Mouse (Mus musculus) hindbrain, embryonic 11.5 days (tissue): Measurements from ENCODE around the gene Nrm. TPM values are rescaled to one million over a fixed set of nuclear protein-coding genes. Genes with fewer than 3 reads are reported as not detected.
"Not testable (repeated sequence)": the region's sequence is repeated elsewhere in the genome, so short reads cannot be mapped to it uniquely, and the experiment has no call there.

Source experiments
- ATAC-seq: fragments of 200-750 bp; cut with Nextera tagmentation; 2 replicates; pipeline ENCODE4 v1.8.0; 2017; ENCODE audit warnings: mild to moderate bottlenecking, moderate TSS enrichment, moderate library complexity; ENCODE audit not compliant: low FRiP score
- DNase-seq: peaks from one replicate; pipeline ENCODE4 v3.0.0-alpha.2; 2015; ENCODE audit warnings: low spot score
- H3K27ac ChIP-seq: fragments of 300-500 bp; sonication (generic); 2 replicates; pipeline ENCODE4 v1.5.1; 2014; ENCODE audit warnings: mild to moderate bottlenecking, low read depth, low read length
- H3K27me3 ChIP-seq: fragments of 300-500 bp; sonication (generic); 2 replicates; pipeline ENCODE4 v1.6.1; 2014; ENCODE audit warnings: mild to moderate bottlenecking, low read length, moderate library complexity, mixed read lengths; ENCODE audit not compliant: control insufficient read depth, insufficient read depth
- H3K36me3 ChIP-seq: fragments of 300-500 bp; sonication (generic); 2 replicates; pipeline ENCODE4 v1.6.1; 2014; ENCODE audit warnings: mild to moderate bottlenecking, low read length, moderate library complexity, mixed read lengths; ENCODE audit not compliant: control insufficient read depth, insufficient read depth
- H3K4me1 ChIP-seq: fragments of 300-500 bp; sonication (generic); replicated peaks from 2 replicates; pipeline ENCODE4 v1.6.1; 2014; ENCODE audit warnings: low read length, mixed read lengths; ENCODE audit not compliant: control insufficient read depth, insufficient read depth
- H3K4me2 ChIP-seq: fragments of 300-500 bp; sonication (generic); replicated peaks from 2 replicates; pipeline ENCODE4 v1.6.1; 2014; ENCODE audit warnings: mild to moderate bottlenecking, low read depth, low read length
- H3K4me3 ChIP-seq: fragments of 300-500 bp; sonication (generic); 2 replicates; pipeline ENCODE4 v1.5.1; 2014; ENCODE audit warnings: low read depth, low read length
- H3K9ac ChIP-seq: fragments of 300-500 bp; sonication (generic); 2 replicates; pipeline ENCODE4 v1.6.1; 2014; ENCODE audit warnings: low read depth, low read length
- H3K9me3 ChIP-seq: fragments of 300-500 bp; sonication (generic); 2 replicates; pipeline ENCODE4 v1.6.1; 2016; ENCODE audit warnings: low read length; ENCODE audit not compliant: control insufficient read depth
- WGBS: fragments of 180-500 bp; shearing (Covaris S2); extraction: QIAGEN DNeasy Blood & Tissue Kit; methylation state at CpG from one replicate; pipeline ENCODE4 v1.1.7; 2014; 5-methylcytosine and 5-hydroxymethylcytosine counted together
- polyA plus RNA-seq: library from polyadenylated mRNA; unstranded; fragments of >200 nt; fragmentation: Nextera tagmentation; extraction: Ambion mirVana; gene quantifications from 2 replicates; pipeline ENCODE4 v1.2.1, GENCODE M21; 2014

Nrm gene
- polyA plus RNA-seq, 1 experiment from 2014 or later, result 49.2 TPM

GRCm38 (mm10) chr17:35837487-35837886 is 23.6 kb upstream of the Nrm start:
- peak overlapping the region; percentile 97 for H3K9ac ChIP-seq
- H3K4me3 ChIP-seq, result peak overlapping the region; percentile 77
- peak; percentile 79 for DNase-seq
- no peaks in the 10 kb centered on the region for H3K9me3 ChIP-seq
- H3K36me3 ChIP-seq, result peaks cover 27% of the 10 kb centered on the region
- ATAC-seq, result peak; percentile 5; the same call in 1 of the 2 replicates
- no peaks in the 10 kb centered on the region for H3K27me3 ChIP-seq
- H3K4me1 ChIP-seq, result peaks cover 16% of the 10 kb centered on the region
- peak overlapping the region; percentile 97 for H3K27ac ChIP-seq
- no peak overlapping the region for H3K4me2 ChIP-seq
- under 1% methylated on average over 18 of the region's 18 CpGs for WGBS

DNA sequence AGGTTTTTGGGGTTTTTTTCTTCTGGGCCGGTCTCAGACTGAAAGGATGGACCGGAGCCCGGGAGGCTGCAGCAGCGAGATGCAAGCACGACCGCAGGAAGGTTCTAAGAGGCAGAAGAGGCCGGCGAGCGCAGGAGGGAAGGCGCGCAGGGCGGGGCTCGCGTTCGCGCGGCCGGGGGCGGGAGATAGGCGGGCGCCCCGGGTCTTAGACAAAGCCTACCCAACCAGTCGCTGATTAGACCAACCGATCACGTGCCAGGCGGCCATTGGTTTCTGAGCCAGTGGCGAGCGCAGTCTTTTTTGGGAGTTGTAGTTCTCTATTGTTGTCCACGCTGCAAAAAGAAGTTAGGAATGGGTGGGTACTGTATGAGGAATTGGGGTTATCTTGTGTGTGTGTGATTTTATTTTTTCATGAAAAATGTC is 23.0 kb upstream of the Nrm start, which contains the start of gene Tubb5:
TSS of gene Tubb5 (minus strand) at position 185 of the 423 bp plus-strand sequence.
- Histone ChIP-seq H3K4me3 (peak within 1 kb of the TSS; percentile 77), H3K9me3 (no peaks in the 10 kb centered on the region), H3K36me3 (peaks cover 26% of the 10 kb centered on the region), H3K4me1 (peaks cover 16% of the 10 kb centered on the region), H3K9ac (peak within 1 kb of the TSS; percentile 97), H3K4me2 (peak within 1 kb of the TSS; percentile 39), H3K27ac (peak within 1 kb of the TSS; percentile 97), H3K27me3 (no peaks in the 10 kb centered on the region)
- peak; percentile 72 for ATAC-seq
- DNase-seq, result peak; percentile 96
- WGBS, result under 1% methylated on average over 29 of the region's 29 CpGs

DNA sequence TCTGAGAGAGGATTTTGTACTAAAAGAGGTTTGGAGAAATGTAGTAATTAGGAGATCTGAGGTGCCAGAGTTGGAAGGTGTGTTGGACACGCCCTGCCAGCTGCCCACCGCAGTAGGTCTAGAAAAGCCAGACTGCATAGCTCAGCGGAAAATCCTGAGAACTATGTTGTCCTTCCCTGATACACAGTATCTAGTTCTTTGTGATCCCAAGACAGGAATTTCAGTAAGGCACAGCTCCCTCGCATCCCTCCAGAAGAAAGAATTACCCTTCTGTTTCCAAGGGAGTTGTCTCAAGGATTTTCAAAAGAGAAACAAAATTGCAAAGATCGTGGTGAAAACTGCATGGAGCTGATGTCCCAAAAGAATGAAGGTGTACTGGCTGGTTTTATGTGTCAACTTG is 22.5 kb upstream of the Nrm start:
- ATAC-seq (no peak), DNase-seq (peak; percentile 63)
- Histone ChIP-seq H3K4me2 (peak overlapping the region; percentile 39), H3K9me3 (no peaks in the 10 kb centered on the region), H3K9ac (peak overlapping the region; percentile 40), H3K27me3 (no peaks in the 10 kb centered on the region), H3K4me1 (peaks cover 16% of the 10 kb centered on the region), H3K27ac (peak overlapping the region; percentile 18), H3K4me3 (peak overlapping the region; percentile 77), H3K36me3 (peaks cover 22% of the 10 kb centered on the region)
- WGBS, result 5% methylated on average over 5 of the region's 5 CpGs

GRCm38 (mm10) chr17:35839002-35839401 is 22.1 kb upstream of the Nrm start:
- not testable (repeated sequence) for ATAC-seq, DNase-seq, H3K27me3 ChIP-seq, H3K9me3 ChIP-seq
- Histone ChIP-seq H3K4me2 (peak overlapping the region; percentile 39), H3K9ac (peak overlapping the region; percentile 40), H3K27ac (peak overlapping the region; percentile 18), H3K4me1 (peaks cover 16% of the 10 kb centered on the region), H3K36me3 (peaks cover 20% of the 10 kb centered on the region), H3K4me3 (peak overlapping the region; percentile 77)
- 70% methylated on average over 3 of the region's 3 CpGs for WGBS

- Histone ChIP-seq H3K36me3 (peaks cover 11% of the 10 kb centered on the region), H3K9me3 (no peaks in the 10 kb centered on the region), H3K27me3 (no peaks in the 10 kb centered on the region), H3K9ac (0 out of 2 replicates have a peak overlapping the region, but pooled peaks have one; percentile 5), H3K27ac (no peak overlapping the region), H3K4me2 (peak overlapping the region; percentile 8; the same call in 1 of the 2 replicates), H3K4me1 (peaks cover 7% of the 10 kb centered on the region), H3K4me3 (peak overlapping the region; percentile 63)
- WGBS, result 56% methylated on average over 14 of the region's 14 CpGs
- no peak for DNase-seq
- no peak for ATAC-seq
These were observed 20.6 kb upstream of the Nrm start for GRCm38 (mm10) chr17:35840561-35840960.

DNA sequence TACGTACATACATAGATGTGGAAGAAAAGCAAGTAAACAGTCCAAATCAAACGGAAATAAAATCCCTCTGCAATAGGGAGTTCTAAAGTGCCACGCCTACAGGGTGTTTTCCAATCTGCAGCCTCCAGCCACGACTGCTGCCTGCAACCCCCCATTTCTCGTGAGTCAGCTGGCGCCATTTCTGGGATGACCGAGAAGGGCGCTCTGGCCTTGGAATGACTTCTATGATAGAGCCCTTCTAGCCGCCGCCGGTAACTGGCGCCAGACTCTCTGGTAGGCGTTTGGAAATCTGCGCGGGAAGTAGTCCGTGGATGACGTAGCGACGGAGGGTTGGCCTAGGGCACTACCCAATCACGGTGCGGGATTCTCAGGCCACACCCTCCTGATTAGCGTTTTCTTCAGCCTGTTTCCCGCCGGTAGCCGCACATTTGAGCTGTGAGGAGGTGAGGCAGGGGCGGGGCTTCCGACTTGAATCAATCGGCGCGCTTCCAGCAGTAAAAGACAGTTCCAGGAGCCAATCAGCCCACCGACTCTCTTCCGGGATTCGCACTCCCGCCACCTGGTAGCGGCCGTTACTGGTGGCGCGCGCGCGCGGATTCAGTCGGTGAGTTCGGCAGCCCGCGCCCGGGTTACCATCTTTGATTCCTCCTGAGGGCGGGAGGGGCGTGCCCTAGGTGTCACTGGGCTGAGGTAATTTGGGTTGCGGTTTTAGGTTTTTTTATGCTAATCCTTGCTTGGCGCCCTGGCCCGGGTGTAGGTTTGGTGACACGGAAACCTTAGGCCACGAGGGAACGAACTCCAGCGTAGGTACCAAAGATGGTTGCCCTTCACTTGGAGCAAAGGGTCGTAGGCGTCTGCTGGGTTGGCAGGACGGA is 19.8 kb upstream of the Nrm start, which contains the start of gene Mdc1:
TSS of gene Mdc1 (plus strand) at position 440 of the 875 bp plus-strand sequence.
- Histone ChIP-seq H3K27ac (peak within 1 kb of the TSS; percentile 67; the same call in 1 of the 2 replicates), H3K36me3 (peaks cover 11% of the 10 kb centered on the region), H3K4me3 (peak within 1 kb of the TSS; percentile 63), H3K4me1 (0 out of 2 replicates have a peak, but pooled peaks cover 3% of the 10 kb centered on the region), H3K9me3 (no peaks in the 10 kb centered on the region), H3K4me2 (peak within 1 kb of the TSS; percentile 51), H3K27me3 (no peaks in the 10 kb centered on the region), H3K9ac (peak within 1 kb of the TSS; percentile 64)
- ATAC-seq (peak; percentile 92), DNase-seq (peak; percentile 99)
- under 1% methylated on average over 59 of the region's 59 CpGs for WGBS

GRCm38 (mm10) chr17:35842006-35842405 is 19.1 kb upstream of the Nrm start:
- Histone ChIP-seq H3K27me3 (no peaks in the 10 kb centered on the region), H3K36me3 (peaks cover 8% of the 10 kb centered on the region; the same call in 1 of the 2 replicates), H3K4me3 (peak overlapping the region; percentile 63), H3K9me3 (no peaks in the 10 kb centered on the region), H3K9ac (peak overlapping the region; percentile 64), H3K4me2 (peak overlapping the region; percentile 51), H3K4me1 (0 out of 2 replicates have a peak, but pooled peaks cover 3% of the 10 kb centered on the region), H3K27ac (peak overlapping the region; percentile 67; the same call in 1 of the 2 replicates)
- ATAC-seq (no peak), DNase-seq (no peak)
- 14% methylated on average over 11 of the region's 11 CpGs for WGBS

DNA sequence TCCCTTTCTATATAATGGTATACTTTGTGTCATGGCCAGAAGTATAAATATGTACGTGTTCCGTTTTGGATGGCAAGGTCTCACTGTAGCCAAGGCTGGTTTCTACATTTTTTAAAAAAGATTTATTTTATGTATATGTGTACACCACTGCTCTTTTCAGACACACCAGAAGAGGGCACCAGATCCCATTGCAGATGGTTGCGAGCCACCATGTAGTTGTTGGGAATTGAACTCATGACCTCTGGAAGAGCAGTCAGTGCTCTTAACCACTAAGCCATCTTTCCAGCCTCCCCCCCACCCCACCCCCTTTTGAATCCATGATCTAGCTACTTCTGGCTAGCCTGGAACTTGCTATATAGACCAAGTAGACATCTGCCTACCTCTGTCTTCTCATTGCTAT is 17.6 kb upstream of the Nrm start:
- WGBS, result 94% methylated on average over 3 of the region's 3 CpGs
- Histone ChIP-seq H3K9me3 (no peaks in the 10 kb centered on the region), H3K27me3 (no peaks in the 10 kb centered on the region), H3K4me1 (0 out of 2 replicates have a peak, but pooled peaks cover 3% of the 10 kb centered on the region), H3K4me3 (no peak overlapping the region), H3K9ac (no peak overlapping the region), H3K36me3 (peaks cover 17% of the 10 kb centered on the region; the same call in 1 of the 2 replicates), H3K27ac (no peak overlapping the region), H3K4me2 (no peak overlapping the region)
- ATAC-seq, result no peak
- no peak for DNase-seq
